Mouse (Mus musculus) kidney, adult 2 months (tissue): ENCODE measurements around the gene Enpp3. TPM values are rescaled to one million over a fixed set of nuclear protein-coding genes. Genes with fewer than 3 reads are reported as not detected.

ENCODE experiments used
- DNase-seq: peaks from one replicate; pipeline ENCODE4 v3.0.0; 2021
- H3K27ac ChIP-seq: fragments of 200-500 bp; 2 replicates; pipeline ENCODE4 v1.5.1; 2012; ENCODE audit warnings: low read depth, low read length, control low read depth, inconsistent platforms; ENCODE audit not compliant: insufficient read depth
- H3K27me3 ChIP-seq: fragments of 200-500 bp; replicated peaks from 2 replicates; pipeline ENCODE4 v1.6.1; 2012; ENCODE audit warnings: mild to moderate bottlenecking, moderate library complexity, low read length, inconsistent platforms; ENCODE audit not compliant: control insufficient read depth, insufficient read depth
- H3K36me3 ChIP-seq: fragments of 200-500 bp; 2 replicates; pipeline ENCODE4 v1.6.1; 2012; ENCODE audit warnings: mild to moderate bottlenecking, moderate library complexity, low read length, inconsistent platforms; ENCODE audit not compliant: control insufficient read depth, insufficient read depth
- H3K4me1 ChIP-seq: fragments of 200-500 bp; 2 replicates; pipeline ENCODE4 v1.6.1; 2011; ENCODE audit warnings: low read length; ENCODE audit not compliant: control insufficient read depth, insufficient read depth
- H3K4me3 ChIP-seq: fragments of 200-500 bp; 2 replicates; pipeline ENCODE4 v1.5.1; 2011; ENCODE audit warnings: mild to moderate bottlenecking, low read depth, low read length, control low read depth; ENCODE audit not compliant: insufficient read depth
- CTCF ChIP-seq: fragments of 200-500 bp; conservative IDR thresholded peaks from 2 replicates; pipeline ENCODE4 v1.5.1; 2011; ENCODE audit warnings: low read depth, mild to moderate bottlenecking, control low read depth, low read length, moderate library complexity, mixed read lengths; ENCODE audit not compliant: insufficient read depth, insufficient read length
- POLR2A ChIP-seq: fragments of 200-500 bp; IDR thresholded peaks from one replicate; pipeline ENCODE4 v1.6.1; 2011; ENCODE audit warnings: low read depth, low read length, control low read depth
- WGBS: fragments of 180-500 bp; shearing (Covaris S2); methylation state at CpG from one replicate; pipeline ENCODE4 v1.1.7; 2018; 5-methylcytosine and 5-hydroxymethylcytosine counted together
- polyA plus RNA-seq: library from polyadenylated mRNA; depleted of rRNA; stranded (reverse); fragments of >200 nt; gene quantifications from 2 replicates; pipeline ENCODE4 v1.2.3, GENCODE M21; 2012

Gene Enpp3
- polyA plus RNA-seq, 1 experiment = 30.1 TPM

DNA sequence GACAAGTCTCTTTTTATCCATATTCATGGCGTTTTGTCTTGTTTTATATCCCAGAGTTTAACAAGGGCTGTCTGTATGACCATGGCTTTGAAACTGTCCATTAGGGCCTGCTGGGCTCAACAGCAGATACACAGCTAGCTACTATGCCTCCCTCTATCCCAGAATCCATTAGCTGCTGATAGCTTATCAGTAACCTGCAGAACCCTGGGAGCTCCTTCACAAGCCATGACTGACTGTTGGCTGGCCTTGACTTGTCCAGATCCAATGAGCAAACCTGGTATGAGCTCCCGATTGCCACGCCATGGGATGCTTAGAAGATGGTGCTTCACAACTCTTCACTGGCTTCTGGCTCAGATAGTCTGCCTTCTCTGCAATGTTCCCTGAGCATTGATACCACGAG lies 1.8 kb downstream of the Enpp3 start:
- DNase-seq = no peak
- 95% methylated on average over 4 of the region's 4 CpGs for WGBS
- Histone ChIP-seq H3K4me3 (no peak overlapping the region), H3K36me3 (no peaks in the 10 kb centered on the region), H3K27me3 (no peaks in the 10 kb centered on the region), H3K4me1 (peaks cover 12% of the 10 kb centered on the region; the same call in 1 of the 2 replicates), H3K27ac (no peak overlapping the region)
- TF ChIP-seq POLR2A (no peak), CTCF (no peak)

DNA sequence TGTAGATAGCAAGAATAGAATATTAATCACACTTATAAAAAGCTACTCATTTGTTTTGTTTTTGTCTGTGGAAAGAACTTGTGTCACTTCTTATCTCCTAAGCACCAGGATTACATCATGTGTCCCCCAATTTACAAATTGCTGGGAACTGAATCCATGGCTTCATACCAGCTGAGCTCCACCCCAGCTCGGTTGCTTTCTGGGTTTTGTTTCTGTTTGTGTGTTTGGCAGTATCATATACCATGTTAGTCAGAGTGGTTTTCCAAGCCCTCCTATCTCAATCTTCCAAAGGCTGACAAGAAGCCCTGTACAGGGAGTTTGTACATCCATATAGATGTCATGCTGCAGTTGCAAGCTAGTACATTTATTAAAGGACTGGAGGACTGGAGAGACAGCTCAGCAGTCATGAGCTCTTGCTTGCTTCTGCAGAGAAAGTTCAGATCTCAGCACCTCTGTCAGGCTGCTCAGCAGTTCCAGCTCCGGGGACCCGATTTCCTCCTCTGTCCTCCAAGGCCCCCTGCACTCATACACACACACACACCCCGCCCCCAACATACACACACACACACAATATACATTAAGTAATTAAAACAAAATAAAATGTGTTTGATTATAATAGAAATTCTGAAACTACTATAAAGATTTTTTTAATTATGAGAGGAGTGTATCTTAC lies 6.1 kb downstream of the Enpp3 start:
- no peaks in the 10 kb centered on the region for H3K27me3 ChIP-seq
- WGBS = 45% methylated on average over 4 of the region's 4 CpGs
- DNase-seq = peak; percentile 14
- peaks cover 14% of the 10 kb centered on the region; the same call in 1 of the 2 replicates for H3K4me1 ChIP-seq
- no peak overlapping the region for H3K4me3 ChIP-seq
- TF ChIP-seq CTCF (no peak), POLR2A (no peak)
- peak overlapping the region; percentile 66; the same call in 1 of the 2 replicates for H3K27ac ChIP-seq
- no peaks in the 10 kb centered on the region for H3K36me3 ChIP-seq

DNA sequence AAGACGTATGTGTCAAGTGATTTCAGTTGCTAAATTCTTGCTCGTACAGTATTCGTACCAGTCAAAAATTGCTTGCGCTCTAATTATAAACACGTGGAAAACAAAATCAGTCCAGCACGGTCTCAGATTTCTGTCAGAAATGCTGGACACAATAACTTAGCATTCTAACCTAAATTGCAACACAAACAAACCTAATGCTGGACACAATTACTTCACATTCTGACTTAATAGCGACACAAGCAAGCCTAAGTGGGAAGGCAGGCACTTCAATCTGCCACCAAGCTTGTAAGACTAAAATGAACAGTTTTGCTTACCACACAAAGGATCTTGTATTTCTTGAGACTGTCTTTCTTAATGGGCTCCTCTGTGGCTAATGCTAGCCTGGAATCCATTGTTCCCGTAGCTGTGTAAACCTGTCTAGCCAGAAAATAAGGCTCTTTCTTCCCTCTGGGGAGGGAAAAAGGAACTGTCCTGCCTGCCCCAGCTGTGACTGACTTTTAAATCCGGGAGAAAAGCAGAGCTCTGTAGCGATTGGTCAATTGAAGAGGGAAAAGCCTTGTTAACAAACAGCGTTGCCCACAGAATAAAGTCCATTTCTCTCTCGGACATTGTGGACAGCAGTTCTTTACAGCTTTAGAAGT lies 6.8 kb downstream of the Enpp3 start:
- 16% methylated on average over 12 of the region's 12 CpGs for WGBS
- peaks cover 11% of the 10 kb centered on the region; the same call in 1 of the 2 replicates for H3K4me1 ChIP-seq
- peak overlapping the region; percentile 59 for H3K27ac ChIP-seq
- TF ChIP-seq CTCF (no peak), POLR2A (no peak)
- H3K4me3 ChIP-seq = peak overlapping the region; percentile 37
- H3K27me3 ChIP-seq = no peaks in the 10 kb centered on the region
- peak; percentile 69 for DNase-seq
- no peaks in the 10 kb centered on the region for H3K36me3 ChIP-seq

DNA sequence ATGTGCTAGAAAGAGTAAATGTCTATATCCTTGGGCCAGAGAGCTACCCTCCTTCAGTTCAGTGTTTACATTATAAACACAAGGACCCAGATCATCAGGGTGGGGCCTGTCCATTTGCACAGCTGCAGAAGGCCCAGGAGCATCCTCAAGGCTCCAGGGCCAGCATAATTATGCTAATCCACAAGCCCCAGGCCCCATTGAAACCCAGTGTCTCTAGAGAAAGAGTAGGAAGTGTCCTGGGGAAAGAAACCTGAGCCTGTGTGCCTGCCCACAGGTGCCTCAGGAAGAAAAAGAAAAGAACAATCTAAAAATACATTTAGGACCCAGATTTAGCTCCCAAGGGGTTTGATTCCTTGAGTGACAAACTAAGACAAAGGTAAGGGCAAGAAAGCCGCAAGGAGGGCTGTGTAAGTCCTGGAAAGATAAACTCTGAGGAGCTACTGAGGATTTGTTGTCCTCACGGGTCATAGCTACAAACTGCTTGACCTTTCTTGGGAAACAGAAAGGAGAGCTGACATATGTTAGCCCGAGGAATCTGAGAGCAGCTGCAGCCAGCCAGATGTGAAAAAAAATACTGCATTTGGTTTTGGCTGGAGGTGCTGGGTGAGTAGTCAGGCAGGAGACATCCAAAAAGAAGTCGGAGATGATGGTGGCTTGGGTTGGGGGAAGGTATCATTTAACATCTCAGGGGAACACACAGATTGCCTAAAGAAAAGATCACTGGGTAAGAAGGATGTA lies 7.8 kb downstream of the Enpp3 start:
- WGBS = 18% methylated on average over 4 of the region's 4 CpGs
- Histone ChIP-seq H3K36me3 (no peaks in the 10 kb centered on the region), H3K4me1 (peaks cover 14% of the 10 kb centered on the region; the same call in 1 of the 2 replicates), H3K27ac (no peak overlapping the region), H3K4me3 (no peak overlapping the region), H3K27me3 (no peaks in the 10 kb centered on the region)
- DNase-seq = no peak
- TF ChIP-seq POLR2A (no peak), CTCF (no peak)

DNA sequence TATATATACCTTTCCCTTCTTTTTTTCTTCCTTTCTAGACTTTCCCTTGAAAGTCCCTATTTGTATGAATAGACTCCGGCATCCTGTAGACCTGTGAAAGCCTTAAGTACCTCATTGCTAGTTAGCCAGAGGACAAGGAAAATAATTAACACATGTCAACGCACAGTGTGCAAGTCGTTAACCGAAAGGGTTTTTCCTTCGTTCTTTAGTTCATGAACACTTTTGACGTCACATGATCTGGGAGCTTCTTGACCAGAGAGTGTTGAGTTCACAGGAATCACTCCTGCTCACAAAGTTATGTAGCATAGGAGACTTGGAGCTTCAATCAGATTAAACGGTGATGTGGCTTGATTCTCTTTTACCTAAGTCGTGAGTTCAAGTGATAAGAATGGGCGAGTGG lies 10.3 kb downstream of the Enpp3 start:
- TF ChIP-seq CTCF (no peak), POLR2A (no peak)

DNA sequence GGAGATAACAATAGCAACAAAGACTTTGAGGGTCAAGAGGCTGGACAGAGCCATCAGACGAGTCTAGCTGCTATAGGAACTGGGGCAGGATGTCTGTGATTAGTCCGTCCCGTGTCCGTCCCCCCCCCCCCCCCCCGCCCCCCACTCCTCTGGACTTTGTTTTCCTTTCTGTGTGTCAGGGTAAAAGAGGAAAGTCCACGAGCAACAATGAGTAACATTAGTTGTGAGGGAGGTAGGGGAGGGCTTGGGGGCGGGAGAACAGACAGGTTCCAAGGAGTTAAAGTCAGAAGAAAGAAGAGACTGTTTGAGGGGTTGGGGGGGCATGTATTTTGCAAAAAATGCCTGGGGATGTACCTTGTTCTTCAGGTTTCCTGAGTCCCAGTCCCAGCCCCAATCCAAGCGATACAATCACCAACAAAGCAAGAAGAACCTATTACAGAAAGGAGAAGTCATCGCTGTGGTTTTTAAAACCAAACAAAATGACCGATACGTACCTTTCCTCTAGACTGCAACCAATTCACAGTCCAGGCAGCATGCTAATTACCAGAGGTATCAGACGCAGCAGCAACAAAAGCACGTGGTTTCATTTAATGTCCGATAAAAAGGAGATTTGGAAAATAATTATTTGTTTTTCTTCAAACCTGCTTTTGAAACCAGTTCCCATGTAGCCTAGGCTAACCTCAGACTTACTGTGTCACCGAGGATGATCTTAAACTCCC lies 11.1 kb downstream of the Enpp3 start:
- peak overlapping the region; percentile 92 for H3K27ac ChIP-seq
- WGBS = 53% methylated on average over 14 of the region's 15 CpGs
- H3K36me3 ChIP-seq = no peaks in the 10 kb centered on the region
- DNase-seq = peak; percentile 51
- H3K4me1 ChIP-seq = peaks cover 14% of the 10 kb centered on the region; the same call in 1 of the 2 replicates
- no peak for TF ChIP-seq POLR2A
- TF ChIP-seq CTCF = no peak
- no peak overlapping the region for H3K4me3 ChIP-seq
- no peaks in the 10 kb centered on the region for H3K27me3 ChIP-seq

More for the DNA sequence above, 10.3 kb downstream of the Enpp3 start:
- Histone ChIP-seq H3K27ac (peak overlapping the region; percentile 63), H3K36me3 (no peaks in the 10 kb centered on the region), H3K27me3 (no peaks in the 10 kb centered on the region), H3K4me1 (peaks cover 14% of the 10 kb centered on the region; the same call in 1 of the 2 replicates), H3K4me3 (no peak overlapping the region)
- WGBS = 55% methylated on average over 9 of the region's 9 CpGs
- DNase-seq = peak; percentile 74
